Mouse (Mus musculus): Measurements from ENCODE around the gene Tcirg1.

Gene Tcirg1

GRCm38 (mm10) chr19:3851979-3852681 lies 54.8 kb downstream of the Tcirg1 start:
- in situ Hi-C loops (cut with MboI, MseI) = no loop called here

- in situ Hi-C loops (cut with MboI, MseI) = no loop called here
Measured at GRCm38 (mm10) chr19:3851502-3851962, 55.4 kb downstream of the Tcirg1 start, which contains the start of gene Chka. Gene Chka (plus strand): TSS chr19:3851773.

GRCm38 (mm10) chr19:3850847-3851469 lies 56.0 kb downstream of the Tcirg1 start:
- in situ Hi-C loops (cut with MboI, MseI) = no loop called here

GRCm38 (mm10) chr19:3850076-3850475 lies 56.9 kb downstream of the Tcirg1 start:
- in situ Hi-C loops (cut with MboI, MseI) = no loop called here

GRCm38 (mm10) chr19:3849251-3849650 lies 57.7 kb downstream of the Tcirg1 start:
- in situ Hi-C loops (cut with MboI, MseI) = no loop called here

GRCm38 (mm10) chr19:3848207-3848808 lies 58.6 kb downstream of the Tcirg1 start:
- in situ Hi-C loops (cut with MboI, MseI) = no loop called here

- in situ Hi-C loops (cut with MboI, MseI) = no loop called here
Measured at GRCm38 (mm10) chr19:3847711-3848110, 59.2 kb downstream of the Tcirg1 start.

GRCm38 (mm10) chr19:3846676-3847604 lies 60.0 kb downstream of the Tcirg1 start:
- in situ Hi-C loops (cut with MboI, MseI) = no loop called here
